Mouse (Mus musculus) left cerebral cortex, postnatal 36 days (tissue): ENCODE measurements around the gene Znhit2. TPM values are rescaled to one million over a fixed set of nuclear protein-coding genes. Genes with fewer than 3 reads are reported as not detected.

Experiments
- DNase-seq, 2 experiments: peaks; one replicate each; pipeline ENCODE4 v3.0.0; 2021 to 2022; ENCODE audit warnings: low spot score in 2 of 2, mixed read lengths in 1 of 2
- intact Hi-C: fragments of 180-260 bp; cut with DNase I; formaldehyde crosslinking; loops from one replicate; pipeline ENCODE4 v1.15.1; 2025
- total RNA-seq, 2 experiments: library from RNA; stranded (reverse); gene quantifications; 2 replicates each; pipeline ENCODE4 v1.2.3; 2021

Gene Znhit2
- total RNA-seq, 2 experiments from 2014 or later = 35.5 to 40.7 TPM

DNA sequence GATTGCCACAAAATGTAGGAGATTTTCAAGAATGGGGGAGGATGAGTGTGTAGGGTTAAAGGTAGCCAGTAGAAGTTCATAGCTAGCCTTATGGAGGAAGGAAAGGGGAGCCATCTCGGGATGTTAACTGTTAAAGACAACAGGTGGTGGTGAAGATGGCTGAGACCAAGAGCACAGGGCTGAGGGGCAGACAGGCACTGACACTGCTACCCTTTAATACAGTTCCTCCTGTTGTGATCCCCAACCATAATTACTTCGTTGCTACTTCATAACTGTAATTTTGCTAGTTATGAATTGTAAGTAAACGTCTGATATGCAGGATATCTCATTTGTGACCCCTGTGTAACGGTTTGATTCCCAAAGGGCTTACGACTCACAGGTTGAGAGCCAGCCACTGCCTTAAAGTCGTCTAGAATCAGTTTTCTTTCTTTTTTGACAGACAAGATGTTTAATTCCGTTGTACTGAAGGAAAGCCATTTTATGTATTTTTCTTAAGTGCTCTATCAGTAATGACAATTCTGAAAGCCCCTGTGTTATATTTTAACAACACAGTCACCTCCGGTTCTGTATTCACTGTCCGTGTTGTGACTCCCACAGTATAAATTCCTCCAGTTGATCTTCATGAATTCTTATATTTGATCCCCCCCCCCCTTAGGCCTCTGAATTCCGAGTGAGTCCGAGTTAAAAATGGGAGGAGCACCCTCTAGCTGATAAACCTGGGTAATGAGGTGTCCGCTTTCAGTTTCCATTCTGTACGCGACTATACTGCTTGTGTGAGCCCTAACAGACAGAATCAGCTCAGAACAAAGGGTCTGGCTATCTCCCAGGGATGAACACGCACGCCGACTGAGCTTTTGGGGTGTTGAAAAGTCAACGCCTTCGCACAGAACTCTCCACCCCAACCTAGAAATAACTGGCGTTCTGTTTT is 15.4 kb upstream of the Znhit2 start:
- intact Hi-C loops = loop anchor here (1.0 to 2.0 kb wide), 2 partner anchors 39 to 81 kb away; partner anchors contain the start of genes Cdca5, Pola2 and Zfpl1

DNA sequence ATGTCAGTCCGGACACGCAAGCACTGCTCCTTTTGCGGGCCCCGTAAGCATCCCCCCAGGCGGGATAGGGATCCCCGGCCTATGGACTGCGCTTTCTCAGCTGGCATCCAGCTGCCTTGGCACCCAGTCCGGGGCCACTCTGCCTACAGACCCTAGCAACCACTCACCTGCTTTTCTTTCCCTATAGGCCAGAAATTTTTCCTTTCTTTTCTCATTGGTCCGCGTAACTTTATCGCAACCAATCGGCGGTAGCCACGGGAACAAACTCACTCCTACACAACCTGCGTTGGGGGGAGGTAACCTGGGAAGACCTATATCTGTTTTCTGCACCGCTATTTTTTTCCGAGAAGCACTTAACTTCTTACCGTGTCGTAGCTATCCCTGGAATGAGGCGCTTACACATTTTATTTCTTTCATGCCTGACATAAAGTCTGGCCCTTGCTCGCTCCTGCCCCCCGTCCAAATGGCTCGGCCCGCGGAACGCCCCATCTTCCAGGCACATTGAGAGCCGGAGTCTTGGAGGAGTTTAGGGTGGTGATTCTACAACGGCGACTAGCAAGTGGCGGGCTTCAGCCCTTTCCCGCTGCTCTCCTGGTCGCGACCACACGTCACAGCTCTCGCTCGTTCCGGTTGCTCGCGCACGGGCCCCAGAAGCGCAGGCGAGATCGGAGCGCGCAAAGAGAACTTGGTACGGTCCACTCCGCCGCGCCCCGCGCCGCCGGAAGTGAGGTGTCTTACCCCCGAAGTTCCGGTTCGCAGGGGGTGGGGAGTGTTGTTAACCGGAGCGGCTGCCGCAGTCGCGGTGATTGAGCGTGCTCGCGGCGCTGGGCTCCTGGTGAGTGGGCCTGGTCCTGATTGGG is 14.5 kb upstream of the Znhit2 start, which contains the start of gene Syvn1:
Gene Syvn1 (plus strand): TSS at position 283 of the 860 bp plus-strand sequence.
- peak; percentile 92 for DNase-seq
- intact Hi-C loops = loop anchor here (1.0 kb wide), 1 partner anchor 38 kb away; the partner anchor contains the start of genes Cdca5 and Zfpl1

More for the DNA sequence above, 15.4 kb upstream of the Znhit2 start:
- no peak for DNase-seq

DNA sequence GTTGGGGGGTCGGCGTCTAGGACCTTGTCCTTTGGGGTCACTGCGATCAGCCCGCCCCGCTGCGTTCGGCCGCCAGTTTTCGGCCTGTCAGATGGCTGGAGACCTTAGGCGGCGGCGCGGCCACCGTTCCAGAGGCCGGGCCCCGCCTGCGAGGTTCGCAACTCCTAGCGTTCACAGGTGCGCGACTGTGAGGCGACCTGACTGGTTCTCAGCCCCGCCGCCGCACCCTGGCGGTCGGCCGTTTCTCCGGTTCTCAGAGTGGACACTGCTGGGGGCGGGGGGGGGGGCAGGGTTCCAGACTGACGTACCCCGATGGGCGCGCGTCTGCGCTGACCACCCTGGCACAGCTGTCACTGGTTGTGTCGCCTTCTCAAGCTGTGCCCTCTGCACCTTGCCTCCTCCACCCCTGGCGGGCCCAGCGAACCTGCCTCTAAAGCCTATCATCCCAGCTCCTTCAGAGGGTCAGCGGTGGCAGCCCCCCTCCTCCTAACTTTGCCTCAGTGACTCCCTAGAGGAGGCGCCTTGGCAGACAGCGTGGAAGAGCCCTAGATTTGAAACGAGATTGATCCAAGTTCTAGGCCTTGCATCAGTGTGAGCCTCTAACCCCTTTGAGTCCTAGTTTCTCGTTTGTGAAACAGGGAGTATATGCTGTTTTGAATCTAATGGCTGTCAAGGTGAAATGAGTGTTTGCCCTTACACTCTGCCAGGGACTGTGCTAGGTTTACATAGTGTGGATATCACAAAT is 13.7 kb upstream of the Znhit2 start:
- intact Hi-C loops = no loop called here
- no peak for DNase-seq

DNA sequence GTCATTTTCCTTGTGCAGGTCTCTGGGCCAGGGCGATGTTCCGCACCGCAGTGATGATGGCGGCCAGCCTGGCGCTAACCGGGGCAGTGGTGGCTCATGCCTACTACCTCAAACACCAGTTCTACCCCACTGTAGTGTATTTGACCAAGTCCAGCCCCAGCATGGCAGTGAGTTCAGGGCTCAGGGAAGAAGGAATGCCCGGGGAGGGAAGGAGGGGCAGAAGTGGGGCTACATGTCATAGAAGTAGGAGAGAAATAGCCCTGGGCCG is 13.2 kb upstream of the Znhit2 start:
- intact Hi-C loops = no loop called here
- DNase-seq = no peak

DNA sequence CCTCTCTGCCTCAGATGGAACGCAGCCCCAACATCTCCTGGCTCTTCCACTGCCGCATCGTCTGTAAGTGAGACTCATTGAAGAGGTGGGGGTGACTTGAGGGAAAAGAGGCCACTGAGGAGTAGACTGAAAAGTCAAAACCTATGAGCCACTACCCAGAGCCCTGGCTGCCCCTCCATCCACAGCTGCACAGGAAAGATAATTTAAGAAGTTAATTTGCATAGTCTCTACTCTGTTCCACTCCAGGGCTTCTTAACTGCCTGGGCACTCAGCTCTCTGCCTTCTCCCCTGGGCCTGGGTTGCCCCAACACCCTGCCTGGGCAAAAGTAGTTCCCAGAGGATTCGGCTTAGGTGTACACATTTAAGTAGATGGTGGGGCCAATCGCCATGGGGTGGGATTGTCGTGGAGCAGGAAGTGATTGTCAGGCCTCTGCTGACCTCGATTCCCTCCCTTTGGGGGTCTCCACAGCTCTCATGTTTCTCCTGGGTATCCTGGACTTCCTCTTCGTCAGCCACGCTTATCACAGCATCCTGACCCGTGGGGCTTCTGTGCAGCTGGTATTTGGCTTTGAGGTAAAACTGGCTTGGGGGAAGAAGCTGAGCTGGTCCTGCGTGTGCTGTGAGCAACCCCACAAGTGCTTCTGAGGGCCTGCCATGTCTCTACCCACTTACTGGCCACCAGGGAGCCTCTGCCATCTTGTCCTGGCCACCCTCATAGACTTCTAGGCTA is 12.1 kb upstream of the Znhit2 start:
- no peak for DNase-seq
- intact Hi-C loops = no loop called here

DNA sequence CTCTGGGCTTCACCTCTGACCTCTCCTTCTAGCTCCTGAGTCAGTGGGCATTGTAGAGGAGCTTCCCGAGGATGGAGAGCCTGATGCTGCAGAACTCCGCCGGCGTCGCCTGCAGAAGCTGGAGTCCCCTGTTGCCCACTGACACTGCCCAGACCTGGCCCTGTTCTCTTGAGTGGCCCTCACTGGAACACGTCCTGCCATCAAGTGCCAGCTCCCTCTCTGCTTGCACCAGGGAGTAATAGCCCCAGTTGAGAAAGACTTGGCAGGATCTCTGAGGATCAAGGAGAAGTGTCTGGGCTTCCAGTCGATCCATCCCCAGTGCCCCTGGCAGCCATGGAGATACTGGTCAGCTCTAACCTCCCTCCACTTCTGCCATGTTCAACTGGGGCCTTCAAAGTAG is 8.5 kb upstream of the Znhit2 start:
- intact Hi-C loops = loop anchor here (5.0 kb wide), 1 partner anchor 335 kb away; no protein-coding TSS in a partner anchor
- no peak for DNase-seq

DNA sequence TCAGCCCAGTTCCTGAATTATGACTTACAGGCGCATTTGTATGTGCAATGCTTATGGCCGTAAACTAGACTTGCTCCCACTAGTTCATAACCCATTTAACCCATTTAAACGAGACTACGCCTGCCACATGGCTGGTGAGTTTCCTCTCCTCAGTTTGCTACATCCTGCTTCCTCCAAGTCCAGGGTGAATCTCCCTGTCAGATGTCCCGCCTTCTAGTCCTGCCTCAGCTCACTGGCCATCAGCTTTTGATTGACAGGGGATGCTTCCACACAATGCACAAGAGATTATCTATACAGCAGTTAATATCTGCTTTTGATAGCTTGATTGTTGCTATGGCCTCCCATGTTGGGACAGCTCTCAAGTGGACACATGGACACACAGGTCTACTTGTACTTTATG is 6.7 kb upstream of the Znhit2 start:
- intact Hi-C loops = loop anchor here (5.0 kb wide), 1 partner anchor 337 kb away; no protein-coding TSS in a partner anchor
- DNase-seq = no peak

DNA sequence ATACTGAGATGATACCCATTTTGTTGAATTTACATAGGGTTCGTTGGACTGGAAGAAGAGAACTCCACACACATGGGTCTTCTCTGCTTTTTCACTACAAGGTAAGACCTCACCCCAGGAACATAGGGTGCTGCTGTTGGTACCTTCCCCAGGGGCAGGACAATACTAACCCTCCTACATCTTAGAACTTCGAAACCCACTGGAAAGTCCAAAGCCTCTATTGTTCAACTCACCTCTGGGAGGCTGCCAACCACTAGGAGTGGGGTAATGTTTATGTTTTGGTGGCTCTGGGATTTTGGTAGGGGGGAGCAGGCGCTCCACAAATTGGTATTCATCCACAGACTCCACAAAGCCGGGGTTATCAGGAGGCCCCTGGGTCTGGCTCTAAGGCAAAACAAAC is 4.3 kb upstream of the Znhit2 start:
- DNase-seq = no peak
- intact Hi-C loops = loop anchor here (2.0 kb wide), 1 partner anchor 28 kb away; the partner anchor contains the start of genes Cdca5 and Zfpl1

DNA sequence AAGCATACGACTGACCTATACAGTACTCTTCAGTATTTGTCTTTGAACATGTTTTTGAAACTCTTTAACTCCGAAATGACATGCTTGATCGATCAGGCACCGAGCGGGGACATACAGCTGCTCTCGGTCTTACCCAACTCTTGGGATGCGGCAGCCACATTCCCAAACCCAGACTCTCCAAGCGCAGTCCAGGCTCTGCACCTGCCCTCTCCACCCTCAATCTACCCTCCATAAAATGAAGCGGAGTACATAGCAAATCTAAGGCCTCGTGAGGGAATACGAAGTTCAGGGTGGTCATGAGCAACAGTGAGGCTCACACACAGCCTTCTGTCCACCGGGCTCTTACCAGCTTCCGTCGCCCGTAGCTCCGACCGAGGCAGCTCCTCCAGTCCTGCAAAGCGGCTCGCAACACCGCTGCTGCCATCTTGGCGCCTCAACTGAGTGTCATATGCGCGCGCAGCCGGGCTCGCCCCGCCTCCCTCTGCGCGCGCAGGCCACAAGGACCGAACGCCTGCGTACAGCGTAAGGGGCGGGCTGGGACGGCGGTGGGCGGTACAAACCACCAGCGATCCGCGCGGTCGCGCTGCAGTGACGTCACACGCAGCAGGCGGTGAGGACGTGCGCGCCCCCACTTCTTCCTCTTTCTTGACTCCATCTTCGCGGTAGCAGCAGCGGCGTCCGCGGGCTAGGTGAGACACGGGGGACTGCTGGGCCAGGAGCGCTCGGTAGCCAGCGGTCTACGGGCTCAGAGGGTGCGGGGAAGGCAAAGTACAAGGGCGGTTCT is 3.5 kb upstream of the Znhit2 start, which contains the start of the genes Mrpl49 and Fau:
Gene Mrpl49 (minus strand): TSS at position 473 of the 784 bp plus-strand sequence.
Gene Fau (plus strand): TSS at position 532 of the 784 bp plus-strand sequence.
- peak; percentile 99 for DNase-seq
- intact Hi-C loops = loop anchor here (2.0 kb wide), 1 partner anchor 27 kb away; the partner anchor contains the start of genes Cdca5 and Zfpl1

DNA sequence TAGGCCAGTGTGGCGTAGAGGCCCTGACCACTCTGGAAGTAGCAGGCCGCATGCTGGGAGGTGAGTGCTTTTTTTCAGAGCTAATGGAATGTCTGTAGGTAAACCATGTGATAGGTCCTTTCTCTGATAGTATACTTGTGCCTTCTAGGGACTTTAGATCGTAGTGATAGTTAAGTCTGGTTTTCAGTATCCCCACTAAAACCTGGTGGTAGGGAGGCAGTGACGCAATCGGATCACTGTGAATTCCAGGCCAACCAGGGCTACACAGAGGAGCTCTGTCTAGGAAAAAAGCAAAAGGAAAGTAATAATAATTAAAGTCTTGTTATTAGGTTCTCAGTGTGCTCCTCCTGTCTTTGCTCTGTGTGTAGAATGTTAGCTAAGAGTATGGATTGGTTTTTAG is 2.5 kb upstream of the Znhit2 start:
- intact Hi-C loops = no loop called here
- DNase-seq = no peak

DNA sequence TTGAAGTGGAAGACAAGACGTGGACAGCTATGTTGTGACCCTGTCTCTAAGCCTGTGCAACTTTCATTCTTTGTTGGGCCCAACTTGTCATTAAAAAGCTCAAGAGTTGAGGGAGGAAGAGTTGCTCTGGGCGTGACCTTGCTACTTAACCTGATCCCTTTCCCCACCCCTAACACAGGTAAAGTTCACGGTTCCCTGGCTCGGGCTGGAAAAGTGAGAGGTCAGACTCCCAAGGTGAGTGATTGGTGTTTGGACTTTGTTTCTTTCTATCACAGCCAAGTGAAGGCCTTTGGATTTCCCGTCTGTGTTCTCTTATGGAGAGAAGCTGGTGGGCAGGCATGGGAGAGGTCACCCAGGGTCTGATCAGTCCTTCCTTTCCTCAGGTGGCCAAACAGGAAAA is 2.0 kb upstream of the Znhit2 start:
- DNase-seq = no peak
- intact Hi-C loops = no loop called here

DNA sequence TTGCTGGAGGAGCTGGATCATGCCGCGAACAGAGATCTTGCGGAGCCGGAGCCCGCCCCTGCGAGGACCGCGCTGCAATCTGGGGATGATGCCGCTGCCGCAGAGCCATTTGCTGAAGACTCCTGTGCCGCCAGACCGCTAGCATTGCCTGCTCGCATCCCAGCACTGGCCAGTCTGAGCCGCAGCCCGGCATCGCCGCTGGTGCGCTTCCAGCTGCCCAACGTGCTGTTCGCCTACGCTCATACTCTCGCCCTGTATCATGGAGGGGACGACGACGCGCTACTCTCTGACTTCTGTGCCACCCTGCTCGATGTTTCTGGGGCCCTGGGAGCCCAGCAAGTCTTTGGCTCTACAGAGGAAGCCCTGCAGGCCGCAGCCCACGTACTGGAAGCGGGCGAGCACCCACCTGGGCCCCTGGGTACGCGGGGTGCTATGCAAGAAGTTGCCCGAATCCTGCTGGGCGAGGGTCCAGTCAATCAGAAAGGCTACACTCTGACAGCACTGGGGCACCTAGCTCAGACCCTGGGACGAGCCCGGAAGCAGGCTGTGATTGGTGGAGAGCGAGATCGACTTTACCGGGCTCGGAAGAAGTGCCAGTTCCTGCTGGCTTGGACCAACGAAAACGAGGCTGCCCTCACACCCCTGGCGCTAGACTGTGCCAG is 780 bp downstream of the Znhit2 start:
- DNase-seq = peak; percentile 57 to 65
- intact Hi-C loops = no loop called here

DNA sequence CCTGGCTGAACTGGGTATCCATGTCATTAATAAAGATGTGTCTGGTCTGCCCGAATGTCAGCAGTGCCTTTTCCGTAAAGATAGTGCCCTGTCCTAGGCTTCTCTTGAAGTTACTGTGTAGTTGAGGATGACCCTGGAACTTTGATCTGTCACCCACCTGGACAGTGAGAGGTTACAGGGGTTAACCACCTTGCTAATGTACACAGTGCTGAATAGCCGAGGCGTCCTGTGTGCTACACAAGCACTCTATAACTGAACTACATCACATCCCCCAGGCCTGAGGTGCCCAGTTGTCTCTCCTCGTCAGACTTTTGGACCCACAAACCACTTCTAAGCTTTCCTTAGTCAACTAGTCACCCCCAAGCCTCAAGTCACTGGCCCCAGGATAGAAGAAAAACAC is 1.4 kb downstream of the Znhit2 start:
- intact Hi-C loops = no loop called here
- DNase-seq = no peak

DNA sequence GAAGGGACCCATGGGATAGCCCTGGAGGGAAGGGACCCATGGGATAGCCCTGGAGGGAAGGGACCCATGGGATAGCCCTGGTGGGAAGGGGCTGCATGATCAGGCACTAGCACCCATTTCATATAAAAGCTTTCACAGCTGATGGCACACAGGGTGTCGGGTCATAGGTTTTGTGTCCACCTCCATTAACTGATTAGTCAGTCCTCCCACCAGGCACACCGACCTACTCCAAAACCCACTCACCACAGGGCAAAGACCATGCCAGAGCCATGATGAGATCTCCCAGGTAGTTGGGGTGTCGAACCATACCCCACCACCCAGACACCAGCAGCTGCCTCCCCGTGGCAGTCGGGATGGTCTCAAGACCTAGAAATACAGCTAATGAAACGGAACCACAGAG is 2.1 kb downstream of the Znhit2 start:
- intact Hi-C loops = no loop called here

DNA sequence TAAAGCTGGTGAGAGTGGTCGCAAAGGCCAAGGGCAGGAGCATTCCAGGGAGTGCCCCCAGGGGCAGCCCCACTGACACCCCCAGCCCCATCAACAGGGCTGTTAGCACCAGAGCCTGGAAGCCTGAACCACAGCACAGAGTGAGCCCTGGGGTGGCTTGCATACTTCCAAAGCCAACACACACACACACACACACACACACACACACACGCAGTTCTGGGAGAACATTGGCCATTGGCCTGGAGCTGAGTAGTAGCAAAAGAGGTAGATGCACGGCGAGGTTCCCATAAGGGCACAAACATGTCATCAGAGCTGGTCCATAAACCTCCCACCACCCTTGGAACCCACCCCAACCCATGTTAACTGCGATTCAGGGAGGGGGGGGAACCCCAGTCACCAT is 5.6 kb downstream of the Znhit2 start:
- intact Hi-C loops = loop anchor here (5.0 kb wide), 1 partner anchor 271 kb away; no protein-coding TSS in a partner anchor
- no peak for DNase-seq

More for the DNA sequence above, 2.1 kb downstream of the Znhit2 start:
- no peak for DNase-seq

DNA sequence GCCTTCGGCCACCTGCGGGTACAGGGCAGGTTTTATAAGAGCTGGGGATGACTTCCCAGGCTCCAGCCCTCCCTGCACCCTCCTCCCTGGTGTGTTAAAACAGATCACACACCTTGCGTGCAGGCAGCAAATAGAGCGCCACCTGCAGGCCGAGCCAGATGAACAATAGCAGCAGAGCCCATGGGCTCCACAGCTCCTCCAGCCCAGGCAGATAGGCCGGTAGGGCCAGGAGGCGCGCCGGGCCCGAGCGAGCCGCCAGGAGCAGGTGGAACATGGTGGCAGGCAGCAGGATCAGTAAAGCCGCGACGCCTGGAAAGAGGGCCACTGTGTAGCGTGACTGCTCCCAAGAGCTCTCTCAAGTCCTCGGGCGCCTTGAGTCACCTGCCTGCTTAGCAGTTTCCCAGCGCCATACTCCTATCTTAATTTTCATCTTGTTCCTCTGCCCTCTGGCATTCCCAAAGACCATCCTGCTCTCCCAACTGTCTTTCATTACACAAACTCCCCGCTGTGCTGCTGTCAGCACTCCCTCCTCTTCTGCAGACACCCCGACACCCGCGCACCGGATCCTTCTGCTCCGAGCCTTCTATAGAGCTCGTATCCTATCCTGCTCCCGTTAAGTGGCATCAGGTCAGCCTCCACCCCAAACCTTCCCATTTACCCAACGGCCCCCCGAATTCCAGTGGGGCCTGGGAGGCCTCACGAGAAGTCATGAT is 6.2 kb downstream of the Znhit2 start:
- intact Hi-C loops = loop anchor here (5.0 kb wide), 1 partner anchor 270 kb away; no protein-coding TSS in a partner anchor
- DNase-seq = peak; percentile 79 to 82
